Mouse (Mus musculus) activated CD4-positive, CD25-positive, alpha-beta regulatory T cell, adult 4 months (primary cell): Measurements from ENCODE around the gene Gsdma2. TPM values are rescaled to one million over a fixed set of nuclear protein-coding genes. Genes with fewer than 3 reads are reported as not detected.
A peak's percentile ranks its signal among the peaks of the same experiment; 100 is the strongest.
"Not testable (repeated sequence)": the region's sequence is repeated elsewhere in the genome, so short reads cannot be mapped to it uniquely, and the experiment has no call there.

Source experiments
- ATAC-seq: one replicate; pipeline ENCODE4 v1.8.0; 2017
- polyA plus RNA-seq, 2 experiments: library from polyadenylated mRNA; unstranded; fragments of 100-300 nt; shearing (Covaris generic); gene quantifications; one replicate each; pipeline ENCODE4 v1.2.1; 2017

Gene Gsdma2
- not detected for polyA plus RNA-seq

DNA sequence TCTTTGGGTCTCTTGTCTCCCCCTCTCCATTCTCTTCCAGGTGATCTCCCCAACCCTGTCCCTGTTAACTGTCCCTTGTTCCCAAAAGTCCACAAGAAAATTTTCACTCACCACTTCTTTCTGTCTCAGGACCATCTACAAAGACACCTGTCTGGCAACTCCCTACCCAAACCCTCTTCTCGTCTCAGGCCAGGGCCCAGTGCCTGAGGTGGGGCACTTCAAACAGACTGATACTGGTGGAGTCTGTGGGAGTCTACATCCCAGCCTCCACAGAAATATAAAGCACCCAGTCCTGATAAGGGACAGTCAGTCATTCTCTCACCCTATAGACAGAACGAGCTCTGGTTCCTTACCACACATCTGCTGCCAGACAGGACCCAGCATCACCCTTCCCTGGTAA is at the start of gene Gsdma2:
Gene Gsdma2 (plus strand): TSS at position 301 of the 400 bp plus-strand sequence.
- ATAC-seq: no peak

DNA sequence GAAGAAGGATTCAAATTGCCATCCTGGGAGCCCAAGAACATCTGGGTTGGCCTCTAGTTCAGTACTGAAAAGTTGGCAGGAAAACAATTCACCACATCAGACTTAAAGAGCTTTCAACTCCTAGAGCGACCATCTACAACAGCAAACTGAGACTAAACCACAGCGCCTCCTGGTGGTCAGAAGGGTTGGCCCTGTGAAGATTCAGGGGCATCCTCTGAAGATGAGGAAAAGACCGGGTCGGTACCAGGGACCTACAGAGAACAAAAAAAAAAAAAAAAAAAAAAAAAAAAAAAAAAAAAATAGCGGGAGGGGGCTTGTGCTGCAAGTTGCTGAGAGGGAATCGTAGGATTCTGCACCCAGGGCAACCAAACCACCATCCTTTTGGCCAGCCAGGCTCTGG is 49.2 kb upstream of the Gsdma2 start:
- ATAC-seq: peak; percentile 71

DNA sequence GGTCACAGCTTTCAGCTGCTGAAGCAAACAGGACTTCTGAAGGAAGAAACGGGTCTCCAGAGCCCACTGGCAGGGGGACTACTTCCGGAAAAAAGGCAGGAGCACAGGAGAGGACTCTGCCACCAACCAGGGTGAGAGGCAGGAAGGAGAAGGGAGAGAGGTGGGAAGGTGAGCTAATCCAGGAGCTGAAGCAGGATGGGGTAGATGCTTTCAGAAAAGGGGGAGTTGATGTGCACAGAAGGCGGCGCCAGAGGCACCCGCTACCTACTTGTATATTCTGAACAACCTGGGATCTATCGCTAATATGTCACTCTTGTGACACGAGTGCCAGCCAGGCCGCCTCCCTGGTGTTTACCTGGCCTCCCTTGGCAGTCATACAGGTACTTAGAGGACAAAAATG is 48.6 kb upstream of the Gsdma2 start, which contains the start of gene Lrrc3c:
Gene Lrrc3c (plus strand): TSS at position 301 of the 400 bp plus-strand sequence.
- no peak for ATAC-seq

DNA sequence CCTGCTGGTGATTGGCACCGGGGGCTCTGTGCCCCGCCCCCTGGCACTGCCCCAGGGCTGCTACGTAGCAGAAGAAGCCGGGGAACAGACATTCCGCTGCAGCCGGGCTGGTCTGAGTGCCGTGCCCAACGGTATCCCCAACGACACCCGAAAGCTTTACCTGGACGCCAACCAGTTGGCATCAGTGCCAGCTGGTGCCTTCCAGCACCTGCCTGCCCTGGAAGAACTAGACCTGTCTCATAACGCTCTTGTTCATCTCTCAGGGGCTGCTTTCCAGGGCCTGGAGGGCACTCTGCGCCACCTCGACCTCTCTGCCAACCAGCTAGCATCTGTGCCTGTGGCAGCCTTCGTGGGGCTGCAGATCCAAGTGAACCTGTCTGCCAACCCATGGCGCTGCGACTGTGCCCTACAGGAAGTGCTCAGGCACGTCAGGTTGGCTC is 47.7 kb upstream of the Gsdma2 start:
- ATAC-seq: no peak

DNA sequence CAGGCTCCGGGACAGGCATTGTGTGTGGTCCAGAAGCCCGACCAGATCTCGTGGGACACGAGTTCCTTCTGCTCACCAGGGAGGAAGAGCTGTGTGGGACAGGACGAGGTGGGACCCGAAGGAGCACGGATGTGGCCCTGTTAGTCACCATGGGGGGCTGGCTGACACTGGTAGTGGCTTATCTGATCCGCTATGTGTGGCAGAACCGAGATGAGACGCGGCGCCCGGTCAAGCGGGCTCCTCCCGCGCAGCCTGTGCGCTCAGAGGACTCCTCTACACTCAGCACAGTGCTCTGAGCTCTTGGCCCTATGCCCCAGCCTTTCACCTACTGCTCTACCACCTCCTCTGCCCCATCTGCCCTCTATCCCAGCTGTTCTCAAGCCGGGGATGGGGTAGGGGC is 47.3 kb upstream of the Gsdma2 start:
- ATAC-seq: no peak

DNA sequence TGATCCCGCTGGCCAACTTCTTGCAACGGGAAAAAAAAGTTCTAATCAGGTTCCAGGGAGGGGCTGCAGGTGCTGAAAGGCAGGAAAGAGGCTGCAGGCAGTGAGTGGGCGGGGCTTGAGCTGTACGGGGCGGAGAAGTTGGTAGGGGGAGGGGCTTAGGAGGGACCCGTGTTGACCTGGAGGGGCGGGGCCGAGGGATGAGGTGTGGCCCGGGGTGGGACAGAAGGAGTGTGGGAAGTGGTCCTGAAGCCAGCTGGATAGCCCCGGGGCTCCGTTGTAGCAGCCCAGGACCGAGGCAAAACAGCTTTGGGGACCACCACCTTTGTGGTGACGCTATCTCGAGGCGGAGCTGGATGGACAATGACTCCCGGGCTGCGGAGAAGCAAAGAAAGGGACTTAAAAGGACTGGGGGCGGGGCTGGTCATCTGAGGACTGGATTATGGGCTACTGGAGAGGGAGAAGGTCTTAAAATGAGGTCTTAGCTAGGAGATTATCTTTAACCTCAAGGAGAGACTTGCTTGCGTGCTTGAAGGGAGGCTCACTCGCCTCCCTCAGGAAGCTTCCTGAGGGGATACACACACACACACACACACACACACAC is 44.4 kb upstream of the Gsdma2 start:
- no peak for ATAC-seq

DNA sequence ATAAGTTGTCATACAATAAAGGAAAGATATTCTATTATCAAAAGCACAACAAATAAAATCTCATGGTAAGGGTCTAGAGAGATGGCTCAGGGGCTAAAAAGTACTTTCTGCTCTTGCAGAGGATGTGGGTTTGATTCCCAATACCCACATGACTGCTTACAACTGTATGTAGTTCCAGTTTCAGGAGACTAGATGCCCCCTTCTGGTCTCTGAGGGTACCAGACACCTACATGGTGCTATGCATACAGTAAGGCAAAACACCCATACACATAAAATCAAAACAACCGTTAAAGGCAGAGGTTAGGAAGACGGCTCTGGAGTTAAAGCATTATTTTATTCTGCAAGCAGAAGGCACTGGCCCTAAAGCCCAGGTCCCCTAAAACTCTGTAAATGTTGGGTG is 42.6 kb upstream of the Gsdma2 start:
- ATAC-seq: no peak

DNA sequence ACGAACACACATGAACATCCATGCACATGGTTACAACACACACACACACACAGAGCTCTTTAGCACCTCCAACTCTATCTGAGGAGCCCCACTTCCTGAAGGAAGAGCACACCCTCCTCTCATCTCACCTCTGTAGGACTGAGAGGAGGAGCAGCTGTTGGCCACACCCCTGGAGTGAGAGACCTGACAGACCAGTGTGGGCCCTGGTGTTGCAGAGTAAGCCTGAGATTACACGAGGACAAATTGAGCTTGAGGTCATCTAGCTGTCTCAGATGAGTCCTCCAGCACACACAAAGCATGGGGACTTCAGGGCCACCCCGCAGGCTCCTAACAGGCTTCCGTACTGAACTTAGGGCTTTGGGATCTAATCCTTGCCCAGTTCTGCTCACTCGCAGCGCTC is 41.6 kb upstream of the Gsdma2 start:
- ATAC-seq: not testable (repeated sequence)

DNA sequence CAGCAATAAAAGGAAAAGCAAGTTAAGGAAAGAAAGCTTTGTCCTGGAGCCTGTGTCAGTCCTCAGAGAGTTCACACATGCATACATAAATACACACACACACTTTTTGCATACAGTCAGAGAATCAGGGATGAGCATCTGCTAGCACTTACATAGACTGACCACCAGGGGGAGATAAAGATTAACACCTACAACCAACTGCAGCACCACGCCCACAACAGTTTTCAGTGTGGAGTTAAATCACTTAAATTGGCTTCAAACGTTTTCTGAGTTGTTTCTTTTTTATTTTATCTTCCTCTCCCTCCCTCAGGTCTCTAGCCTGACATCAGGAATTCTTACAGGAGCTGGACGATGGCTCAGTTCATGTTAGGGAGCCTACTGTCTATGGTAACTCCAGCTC is 39.8 kb upstream of the Gsdma2 start:
- no peak for ATAC-seq

DNA sequence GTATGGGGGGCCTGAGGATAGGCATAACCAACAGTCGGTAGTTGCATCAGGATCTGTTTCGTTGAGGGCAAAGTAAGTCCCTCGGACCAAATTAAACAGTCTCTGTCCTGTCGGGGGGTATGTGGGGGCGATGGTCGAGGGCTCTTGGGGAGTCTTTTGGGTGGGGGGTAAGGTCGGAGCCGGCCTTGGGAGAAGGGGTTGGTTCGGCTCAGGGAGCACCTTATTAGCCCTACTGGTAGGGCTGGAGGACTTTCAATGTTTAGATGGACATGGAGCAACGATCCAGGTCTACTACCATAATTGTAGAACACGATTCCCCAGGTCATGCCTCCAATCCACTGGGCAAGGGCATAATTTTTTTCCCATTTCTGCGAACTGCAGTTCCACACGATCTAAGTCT is 25.8 kb upstream of the Gsdma2 start:
- ATAC-seq: no peak

DNA sequence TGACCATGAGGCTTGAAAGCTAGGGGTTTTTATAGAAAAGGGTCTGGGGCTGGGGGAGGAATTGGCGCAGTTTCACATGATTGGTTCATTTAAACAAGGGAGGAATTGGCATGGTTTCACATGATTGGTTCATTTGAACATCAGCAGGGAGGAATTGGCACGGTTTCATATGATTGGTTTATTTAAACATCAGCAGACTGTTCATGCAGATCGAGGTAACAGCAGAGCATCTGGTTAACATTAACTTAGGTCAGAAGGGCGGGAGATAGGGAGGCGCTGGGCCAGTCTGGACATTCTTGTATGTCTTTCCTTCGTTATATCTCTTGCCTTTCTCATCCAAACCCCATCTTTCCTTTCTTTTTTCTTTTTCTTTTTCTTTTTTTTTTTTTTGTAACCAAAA is 22.6 kb upstream of the Gsdma2 start:
- not testable (repeated sequence) for ATAC-seq

DNA sequence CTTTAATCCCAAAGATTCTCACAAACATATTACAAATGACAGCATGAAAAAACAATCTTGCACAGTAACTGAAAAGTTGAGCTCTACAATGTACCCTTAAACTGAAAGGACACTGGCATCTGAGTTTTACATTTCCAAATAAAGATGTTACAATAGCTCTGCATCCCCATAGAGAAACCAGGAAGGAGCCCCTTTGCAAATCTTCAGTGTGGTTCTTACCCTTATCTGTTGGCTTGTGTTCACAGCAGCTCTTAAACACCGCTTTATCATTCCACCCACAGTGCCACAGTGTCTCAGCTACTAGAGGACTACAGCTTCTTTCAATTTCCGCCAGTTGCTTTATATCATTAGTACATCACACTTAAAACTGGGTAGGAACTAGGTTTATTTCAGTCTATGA is 22.2 kb upstream of the Gsdma2 start:
- ATAC-seq: not testable (repeated sequence)

DNA sequence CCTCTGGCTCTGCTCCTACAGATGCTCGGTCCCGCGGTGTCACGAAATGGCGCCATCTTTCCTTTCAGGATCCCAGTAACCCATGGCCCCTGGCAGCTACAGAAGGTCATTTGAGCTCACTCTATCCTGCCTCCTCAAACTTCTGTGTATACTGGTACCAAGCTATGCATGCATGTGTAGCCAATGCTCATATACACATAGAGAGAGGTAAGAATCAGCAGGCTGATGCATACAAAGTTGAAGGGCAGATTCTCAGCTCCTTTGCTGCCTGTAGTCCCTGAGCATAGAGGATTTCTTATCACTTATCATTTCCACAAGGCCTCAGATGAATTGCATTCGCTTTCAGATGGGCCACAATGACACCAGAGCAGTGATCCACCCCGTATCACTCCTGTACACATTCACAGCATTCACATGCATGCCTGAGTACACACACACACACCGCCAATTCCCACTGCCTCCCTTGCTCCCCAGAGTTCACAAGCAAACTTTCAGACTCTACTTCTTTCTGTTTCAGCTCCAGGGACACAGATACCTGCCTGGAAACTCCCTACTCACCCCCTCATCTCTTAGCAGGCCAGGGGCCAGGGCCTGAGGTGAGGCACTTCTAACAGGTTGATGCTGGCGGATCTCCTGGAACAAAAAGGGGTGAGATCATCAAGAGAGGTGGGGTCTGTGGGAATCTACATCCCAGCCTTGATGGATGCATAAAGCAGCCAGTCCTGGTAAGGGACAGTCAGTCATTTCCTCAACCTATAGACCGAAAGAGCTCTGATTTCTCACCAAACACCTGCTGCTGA is 20.7 kb upstream of the Gsdma2 start, which contains the start of the genes Gm12355 and Gsdma3:
Gene Gm12355 (minus strand): TSS at position 51 of the 800 bp plus-strand sequence.
Gene Gsdma3 (plus strand): TSS at position 750 of the 800 bp plus-strand sequence.
- no peak for ATAC-seq

DNA sequence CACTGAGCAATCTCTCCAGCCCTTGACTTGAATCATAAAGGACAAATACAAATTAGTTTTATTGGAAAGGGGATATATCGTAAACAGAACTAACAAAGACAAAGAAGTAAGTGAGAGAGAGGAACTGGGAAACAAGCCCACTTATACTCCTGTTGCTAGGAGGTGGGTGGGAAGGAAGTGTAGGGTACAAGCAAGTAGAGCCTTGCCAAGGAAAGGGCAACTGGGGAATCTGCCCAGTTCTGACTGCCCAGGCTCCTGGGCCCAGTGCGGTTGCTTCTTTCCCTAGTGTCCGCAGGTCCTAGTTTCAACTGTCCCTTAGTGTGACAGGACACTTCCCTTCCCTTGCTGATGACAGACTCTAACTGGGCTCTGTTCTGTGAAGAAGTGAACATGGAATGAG is 17.9 kb upstream of the Gsdma2 start:
- ATAC-seq: no peak

DNA sequence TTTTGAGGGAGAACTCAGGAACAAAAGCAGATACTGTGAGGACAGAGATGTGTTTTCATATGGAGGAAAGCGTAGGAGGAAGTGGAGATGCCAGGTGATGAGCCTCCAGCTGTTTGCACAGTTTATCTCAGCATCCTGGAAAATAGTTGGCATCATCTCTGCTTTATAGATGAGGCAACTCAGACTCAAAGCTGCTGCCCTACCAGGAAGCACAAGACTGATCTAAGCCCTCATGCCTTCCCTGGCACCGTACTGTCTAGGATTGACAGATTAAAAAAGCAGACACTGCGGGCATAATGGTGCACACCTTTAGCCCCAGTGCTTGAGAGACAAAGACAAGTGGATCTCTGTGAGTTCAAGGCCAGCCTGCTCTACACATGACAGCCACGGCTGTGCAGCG is 15.9 kb upstream of the Gsdma2 start:
- no peak for ATAC-seq

DNA sequence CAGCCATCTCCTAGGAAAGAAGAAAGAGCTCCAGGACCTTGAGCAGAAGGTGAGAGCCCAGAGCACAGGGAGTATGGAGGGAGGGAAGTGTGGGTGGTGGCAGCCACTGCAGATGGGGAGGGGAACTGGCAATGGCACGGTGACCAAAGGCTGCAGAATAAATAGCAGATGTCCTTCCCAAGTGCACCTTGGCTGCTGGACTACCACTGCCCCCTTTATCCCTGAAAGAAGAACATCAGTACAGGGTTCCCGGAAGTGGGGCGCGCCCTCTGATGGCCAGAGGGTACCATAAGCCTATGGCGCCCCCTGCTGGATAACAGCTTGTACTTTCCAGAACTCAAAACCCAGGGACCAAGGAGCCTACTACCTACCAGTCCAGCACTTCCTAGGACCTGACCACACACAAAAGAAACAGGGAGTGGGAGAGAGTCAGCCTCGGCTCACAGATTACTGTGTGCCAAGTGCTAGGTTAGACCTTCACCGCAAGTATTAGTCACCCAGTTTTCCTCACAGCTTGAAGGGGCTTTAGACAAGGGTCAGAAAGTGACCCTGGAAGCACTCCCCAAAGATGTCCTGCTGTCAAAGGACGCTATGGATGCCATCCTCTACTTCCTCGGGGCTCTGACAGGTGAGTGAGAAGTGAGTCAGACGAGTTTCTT is 11.1 kb upstream of the Gsdma2 start:
- peak; percentile 43 for ATAC-seq

DNA sequence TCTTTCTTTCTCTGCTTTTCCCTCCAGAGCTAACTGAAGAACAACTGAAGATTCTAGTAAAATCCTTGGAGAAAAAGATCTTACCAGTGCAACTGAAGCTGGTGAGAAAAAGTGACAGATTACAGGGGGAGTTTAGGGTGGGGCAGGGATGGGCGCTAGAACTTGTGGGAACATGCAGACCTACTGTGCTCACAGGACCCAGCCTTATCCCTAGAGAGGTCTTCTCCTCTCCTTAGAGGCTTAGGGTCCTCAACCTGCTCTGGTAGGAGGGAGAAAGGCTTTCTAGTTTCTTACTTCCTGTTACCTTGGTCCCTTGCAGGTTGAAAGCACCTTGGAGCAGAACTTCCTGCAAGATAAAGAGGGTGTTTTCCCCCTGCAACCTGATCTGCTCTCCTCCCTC is 9.1 kb upstream of the Gsdma2 start:
- ATAC-seq: no peak

DNA sequence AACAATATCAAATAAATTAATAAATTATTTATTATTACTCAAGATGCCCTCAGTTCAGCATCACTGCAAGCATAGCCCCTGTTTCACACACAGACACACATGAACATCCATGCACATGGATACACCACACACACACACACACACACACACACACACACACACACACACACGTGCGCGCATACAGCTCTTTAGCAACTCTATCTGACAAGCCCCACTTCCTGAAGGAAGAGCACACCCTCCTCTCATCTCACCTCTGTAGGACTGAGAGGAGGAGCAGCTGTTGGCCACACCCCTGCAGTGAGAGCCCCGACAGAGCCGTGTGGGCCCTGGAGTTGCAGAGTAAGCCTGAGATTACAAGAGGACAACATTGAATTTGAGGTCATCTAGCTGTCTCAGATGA is 6.5 kb upstream of the Gsdma2 start:
- no peak for ATAC-seq

DNA sequence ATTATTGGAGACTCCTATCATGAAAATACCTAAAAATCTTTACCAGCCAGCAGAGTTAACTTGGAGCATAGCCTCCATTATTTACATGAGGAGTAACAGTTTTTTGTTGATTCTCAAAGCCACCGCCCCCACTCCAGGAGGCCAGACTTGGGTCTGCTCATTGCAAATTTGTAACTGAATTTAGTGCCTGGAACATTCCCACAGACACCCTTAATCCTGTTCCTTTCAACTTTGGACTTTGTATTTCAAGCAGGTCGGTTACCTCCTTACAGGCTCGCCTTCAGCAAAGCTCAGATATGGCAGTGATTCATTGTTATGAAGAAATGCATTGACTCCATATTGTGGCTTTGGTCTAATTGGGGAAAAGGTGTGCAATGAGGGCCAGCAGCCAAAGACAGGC is 1.8 kb upstream of the Gsdma2 start:
- ATAC-seq: no peak

DNA sequence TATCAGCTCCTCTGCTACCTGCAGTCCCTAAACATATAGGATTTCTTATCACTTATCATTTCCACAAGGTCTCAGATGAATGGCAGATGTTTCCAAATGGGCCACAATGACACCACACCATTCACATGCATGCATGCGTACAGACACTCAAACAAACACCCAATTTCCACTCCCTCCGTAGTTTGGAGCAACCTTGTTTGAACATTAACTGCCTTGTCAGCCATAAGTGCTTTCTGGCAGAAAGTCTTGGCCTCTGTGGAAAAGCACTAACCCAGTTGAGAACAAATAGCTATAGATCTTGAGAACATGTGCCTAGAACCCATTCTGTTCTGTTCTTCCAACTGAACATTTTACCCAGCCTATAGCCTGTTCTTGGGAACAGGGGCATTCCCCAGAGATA is 613 bp upstream of the Gsdma2 start:
- no peak for ATAC-seq

DNA sequence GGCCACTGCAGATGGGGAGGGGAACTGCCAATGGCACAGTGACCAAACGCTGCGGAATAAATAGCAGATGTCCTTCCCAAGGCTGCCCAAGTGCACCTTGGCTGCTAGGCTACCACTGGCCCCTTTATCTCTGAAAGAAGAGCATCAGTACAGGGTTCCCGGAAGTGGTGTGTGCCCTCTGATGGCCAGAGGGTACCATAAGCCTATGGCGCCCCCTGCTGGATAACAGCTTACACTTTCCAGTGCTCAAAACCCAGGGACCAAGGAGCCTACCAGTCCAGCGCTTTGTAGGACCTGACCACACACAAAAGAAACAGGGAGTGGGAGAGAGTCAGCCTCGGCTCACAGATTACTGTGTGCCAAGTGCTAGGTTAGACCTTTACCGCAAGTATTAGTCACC is 8.5 kb downstream of the Gsdma2 start:
- ATAC-seq: peak; percentile 63

DNA sequence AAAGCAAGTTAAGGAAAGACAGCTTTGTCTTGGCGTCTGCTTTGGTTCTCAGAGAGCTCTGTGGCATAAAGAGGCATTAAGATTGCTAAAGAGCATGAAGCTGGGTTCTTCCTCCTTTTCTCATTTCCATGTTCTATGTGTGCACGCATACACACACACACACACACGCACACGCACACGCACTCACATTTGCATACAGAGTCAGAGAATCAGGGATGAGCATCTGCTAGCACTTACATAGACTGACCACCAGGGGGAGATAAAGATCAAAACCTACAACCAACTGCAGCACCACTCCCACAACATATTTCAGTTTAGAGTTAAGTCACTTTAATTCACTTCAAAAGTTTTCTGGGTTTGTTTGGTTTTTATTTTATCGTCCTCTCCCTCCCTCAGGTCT is 14.0 kb downstream of the Gsdma2 start:
- ATAC-seq: no peak

DNA sequence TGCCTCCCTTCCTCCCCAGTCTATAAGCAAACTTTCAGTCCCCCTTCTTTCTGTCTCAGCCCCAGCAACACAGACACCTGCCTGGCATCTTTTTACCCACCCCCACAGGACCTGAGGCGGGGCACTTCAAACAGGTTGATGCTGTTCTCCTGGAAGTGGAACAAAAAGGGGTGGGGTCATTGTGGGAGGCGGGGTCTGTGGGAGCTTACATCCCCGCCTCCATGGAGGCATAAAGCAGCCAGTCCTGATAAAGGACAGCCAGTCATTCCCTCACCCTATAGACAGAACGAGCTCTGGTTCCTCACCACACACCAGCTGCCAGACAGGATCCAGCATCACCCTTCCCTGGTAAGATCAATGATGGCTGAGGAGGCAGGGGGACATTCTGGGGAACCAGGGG is 17.5 kb downstream of the Gsdma2 start, which contains the start of gene Gsdma:
Gene Gsdma (plus strand): TSS at position 261 of the 400 bp plus-strand sequence.
- ATAC-seq: no peak

DNA sequence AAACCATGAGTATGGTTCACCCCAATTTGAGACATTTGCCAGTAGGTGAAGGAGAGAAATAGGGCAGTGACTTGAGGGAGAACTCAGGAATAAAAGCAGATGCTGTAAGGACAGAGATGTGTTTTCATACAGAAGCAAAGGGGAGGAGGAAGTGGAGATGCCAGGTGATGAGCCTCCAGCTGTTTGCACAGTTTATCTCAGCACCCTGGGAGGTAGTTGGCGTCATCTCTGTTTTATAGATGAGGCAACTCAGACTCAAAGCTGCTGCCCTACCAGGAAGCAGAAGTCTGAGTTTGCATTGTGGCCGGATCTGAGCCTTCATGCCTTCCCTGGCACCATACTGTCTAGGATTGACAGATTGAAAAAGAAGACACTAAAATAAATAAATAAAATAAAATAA is 22.4 kb downstream of the Gsdma2 start:
- ATAC-seq: no peak
